Mouse (Mus musculus): ENCODE measurements at regions not wholly inside any gene's neighbourhood (a gene's known extent, or its start where the extent isn't known, plus 50 kb on each side); places are given as distances from the start of the nearest gene placed in this dataset.

- TF ChIP-seq POLR2A (IDR thresholded peaks at IDR 0.05; ENCODE audit: borderline replicate concordance, extremely low read depth, low read depth, low read length) (no peak), CTCF (IDR thresholded peaks at IDR 0.05; ENCODE audit: insufficient read depth, low read length) (no peak)
- H3K4me3 ChIP-seq (replicated peaks; ENCODE audit: extremely low read depth, low read depth, low read length) = no peak overlapping the region
- WGBS = 35% methylated on average over 9 of the region's 9 CpGs
- peaks cover 9% of the 10 kb centered on the region for H3K4me1 ChIP-seq (ENCODE audit: control insufficient read depth, insufficient read depth, low read length)
- no peak for DNase-seq
These were observed 639.4 kb upstream of the Adam5 start for GRCm38 (mm10) chr8:25463532-25463931.

- H3K4me1 ChIP-seq (ENCODE audit: control insufficient read depth, insufficient read depth, low read length) = peaks cover 9% of the 10 kb centered on the region; the same call in 1 of the 2 replicates
- 32% methylated on average over 4 of the region's 4 CpGs for WGBS
- DNase-seq = no peak
- H3K4me3 ChIP-seq (replicated peaks; ENCODE audit: extremely low read depth, low read depth, low read length) = no peak overlapping the region
- TF ChIP-seq POLR2A (IDR thresholded peaks at IDR 0.05; ENCODE audit: borderline replicate concordance, extremely low read depth, low read depth, low read length) = no peak
- no peak for TF ChIP-seq CTCF (IDR thresholded peaks at IDR 0.05; ENCODE audit: insufficient read depth, low read length)
These were observed 638.3 kb upstream of the Adam5 start for GRCm38 (mm10) chr8:25462492-25462891.

- H3K4me3 ChIP-seq (replicated peaks; ENCODE audit: extremely low read depth, low read depth, low read length) = no peak overlapping the region
- WGBS = 65% methylated on average over 6 of the region's 6 CpGs
- no peaks in the 10 kb centered on the region for H3K4me1 ChIP-seq (ENCODE audit: control insufficient read depth, insufficient read depth, low read length)
- TF ChIP-seq CTCF (IDR thresholded peaks at IDR 0.05; ENCODE audit: insufficient read depth, low read length) = no peak
- TF ChIP-seq POLR2A (IDR thresholded peaks at IDR 0.05; ENCODE audit: borderline replicate concordance, extremely low read depth, low read depth, low read length) = no peak
- no peak for DNase-seq
These were observed 631.5 kb upstream of the Adam5 start for GRCm38 (mm10) chr8:25455644-25456043.

- no peak overlapping the region for H3K4me3 ChIP-seq (replicated peaks; ENCODE audit: extremely low read depth, low read depth, low read length)
- no peak for DNase-seq
- H3K4me1 ChIP-seq (ENCODE audit: control insufficient read depth, insufficient read depth, low read length) = no peaks in the 10 kb centered on the region
- 94% methylated on average over 1 of the region's 1 CpGs for WGBS
- no peak for TF ChIP-seq POLR2A (IDR thresholded peaks at IDR 0.05; ENCODE audit: borderline replicate concordance, extremely low read depth, low read depth, low read length)
- no peak for TF ChIP-seq CTCF (IDR thresholded peaks at IDR 0.05; ENCODE audit: insufficient read depth, low read length)
These were observed 630.8 kb upstream of the Adam5 start for GRCm38 (mm10) chr8:25454972-25455371.

GRCm38 (mm10) chr8:25453826-25454225 lies 629.7 kb upstream of the Adam5 start:
- Histone ChIP-seq H3K4me1 (ENCODE audit: control insufficient read depth, insufficient read depth, low read length) (no peaks in the 10 kb centered on the region), H3K4me3 (replicated peaks; ENCODE audit: extremely low read depth, low read depth, low read length) (no peak overlapping the region)
- 88% methylated on average over 9 of the region's 9 CpGs for WGBS
- TF ChIP-seq POLR2A (IDR thresholded peaks at IDR 0.05; ENCODE audit: borderline replicate concordance, extremely low read depth, low read depth, low read length) (no peak), CTCF (IDR thresholded peaks at IDR 0.05; ENCODE audit: insufficient read depth, low read length) (no peak)
- DNase-seq = no peak

- TF ChIP-seq POLR2A (IDR thresholded peaks at IDR 0.05; ENCODE audit: borderline replicate concordance, extremely low read depth, low read depth, low read length) = no peak
- no peak for TF ChIP-seq CTCF (IDR thresholded peaks at IDR 0.05; ENCODE audit: insufficient read depth, low read length)
- no peaks in the 10 kb centered on the region; the same call in 1 of the 2 replicates for H3K4me1 ChIP-seq (ENCODE audit: control insufficient read depth, insufficient read depth, low read length)
- H3K4me3 ChIP-seq (replicated peaks; ENCODE audit: extremely low read depth, low read depth, low read length) = no peak overlapping the region
- DNase-seq = no peak
These were observed 626.4 kb upstream of the Adam5 start for GRCm38 (mm10) chr8:25450544-25450943.

GRCm38 (mm10) chr8:25449590-25449989 lies 625.4 kb upstream of the Adam5 start:
- TF ChIP-seq CTCF (IDR thresholded peaks at IDR 0.05; ENCODE audit: insufficient read depth, low read length) = no peak
- no peak for TF ChIP-seq POLR2A (IDR thresholded peaks at IDR 0.05; ENCODE audit: borderline replicate concordance, extremely low read depth, low read depth, low read length)
- no peak for DNase-seq
- WGBS = 93% methylated on average over 4 of the region's 4 CpGs
- Histone ChIP-seq H3K4me3 (replicated peaks; ENCODE audit: extremely low read depth, low read depth, low read length) (no peak overlapping the region), H3K4me1 (ENCODE audit: control insufficient read depth, insufficient read depth, low read length) (no peaks in the 10 kb centered on the region; the same call in 1 of the 2 replicates)

- TF ChIP-seq CTCF (IDR thresholded peaks at IDR 0.05; ENCODE audit: insufficient read depth, low read length) (no peak), POLR2A (IDR thresholded peaks at IDR 0.05; ENCODE audit: borderline replicate concordance, extremely low read depth, low read depth, low read length) (no peak)
- DNase-seq = no peak
- H3K4me3 ChIP-seq (replicated peaks; ENCODE audit: extremely low read depth, low read depth, low read length) = no peak overlapping the region
- WGBS = 58% methylated on average over 4 of the region's 4 CpGs
- H3K4me1 ChIP-seq (ENCODE audit: control insufficient read depth, insufficient read depth, low read length) = no peaks in the 10 kb centered on the region; the same call in 1 of the 2 replicates
These were observed 623.7 kb upstream of the Adam5 start for GRCm38 (mm10) chr8:25447900-25448299.

- no peak for DNase-seq
- Histone ChIP-seq H3K4me1 (ENCODE audit: control insufficient read depth, insufficient read depth, low read length) (no peaks in the 10 kb centered on the region; the same call in 1 of the 2 replicates), H3K4me3 (replicated peaks; ENCODE audit: extremely low read depth, low read depth, low read length) (no peak overlapping the region)
- 94% methylated on average over 1 of the region's 1 CpGs for WGBS
- no peak for TF ChIP-seq POLR2A (IDR thresholded peaks at IDR 0.05; ENCODE audit: borderline replicate concordance, extremely low read depth, low read depth, low read length)
- TF ChIP-seq CTCF (IDR thresholded peaks at IDR 0.05; ENCODE audit: insufficient read depth, low read length) = no peak
These were observed 621.8 kb upstream of the Adam5 start for GRCm38 (mm10) chr8:25445968-25446367.

- WGBS = 39% methylated on average over 5 of the region's 5 CpGs
- no peak overlapping the region for H3K4me3 ChIP-seq (replicated peaks; ENCODE audit: extremely low read depth, low read depth, low read length)
- TF ChIP-seq POLR2A (IDR thresholded peaks at IDR 0.05; ENCODE audit: borderline replicate concordance, extremely low read depth, low read depth, low read length) (no peak), CTCF (IDR thresholded peaks at IDR 0.05; ENCODE audit: insufficient read depth, low read length) (no peak)
- peaks cover 2% of the 10 kb centered on the region for H3K4me1 ChIP-seq (ENCODE audit: control insufficient read depth, insufficient read depth, low read length)
- DNase-seq = no peak
These were observed 620.9 kb upstream of the Adam5 start for GRCm38 (mm10) chr8:25445054-25445453.

Measured in lung, adult 2 months (tissue).